In the genomic region with DNA sequence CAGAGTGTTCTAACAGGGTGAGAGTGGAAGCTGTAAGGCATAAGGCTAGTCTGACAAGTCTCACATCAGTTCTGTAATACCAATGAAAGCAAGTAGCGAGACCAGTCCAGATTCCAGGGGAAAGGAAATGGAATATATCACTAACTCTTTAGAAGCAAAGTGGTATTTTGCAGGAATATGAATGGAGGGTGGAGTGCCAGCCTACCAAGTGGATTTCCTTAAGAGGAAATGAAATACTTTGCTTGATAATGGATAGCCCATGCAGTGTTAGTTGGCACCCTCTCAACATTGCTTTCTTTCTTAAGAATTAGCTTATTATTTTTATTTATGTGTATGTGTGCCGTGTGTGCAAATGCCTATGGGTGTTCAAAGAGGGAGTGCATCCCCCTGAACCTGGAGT, we compare ENCODE assay signal across 13 mouse cellular contexts. TPM values are rescaled to one million over a fixed set of nuclear protein-coding genes. Genes with fewer than 3 reads are reported as not detected.
DNase-seq lines count a peak whose midpoint lies in the region; ATAC-seq and TF ChIP-seq lines count a peak whose summit lies in the region.
"Had no signal": no experiment of that assay in that cellular context is flagged by ENCODE, and none has a peak within 500 bp of the region (broad histone marks: within the 10 kb centered on the region; RNA-seq: fewer than 3 reads in every experiment).

No protein-coding gene starts in this region.

- H3K4me1 ChIP-seq in kidney, embryonic 16.5 days (ENCODE audit: insufficient read depth, low read length), result peaks cover 16% of the 10 kb centered on the region
- H3K4me1 ChIP-seq in embryonic facial prominence, embryonic 14.5 days (ENCODE audit: control insufficient read depth, insufficient read depth, low read length), result peaks cover 11% of the 10 kb centered on the region; the same call in 1 of the 2 replicates
- H3K4me1 ChIP-seq in hindbrain, embryonic 16.5 days (ENCODE audit: control insufficient read depth, insufficient read depth, low read depth, low read length), result peaks cover 15% of the 10 kb centered on the region

- 0 out of 2 replicates have a peak overlapping the region, but pooled peaks have one; percentile 8 for H3K4me3 ChIP-seq in kidney, embryonic 16.5 days (ENCODE audit: low read length)
- no peak overlapping the region for H3K4me3 ChIP-seq in embryonic facial prominence, embryonic 14.5 days (ENCODE audit: low read depth, low read length)
- H3K4me3 ChIP-seq in hindbrain, embryonic 16.5 days (ENCODE audit: low read length), result no peak overlapping the region
- H3K4me3 ChIP-seq in myocyte, result peak overlapping the region; percentile 65

- peak overlapping the region; percentile 15; the same call in 1 of the 2 replicates for H3K4me2 ChIP-seq in kidney, embryonic 16.5 days (replicated peaks; ENCODE audit: low read depth, low read length)
- H3K4me2 ChIP-seq in embryonic facial prominence, embryonic 14.5 days (ENCODE audit: low read depth, low read length), result peak overlapping the region; percentile 76; the same call in 1 of the 2 replicates
- H3K4me2 ChIP-seq in hindbrain, embryonic 16.5 days (ENCODE audit: low read length), result peak overlapping the region; percentile 7; the same call in 1 of the 2 replicates
- peak overlapping the region; percentile 87 for H3K4me2 ChIP-seq in myocyte (ENCODE audit: low read depth)

- H3ac ChIP-seq in myocyte (ENCODE audit: control insufficient read depth, insufficient read length), result no peak overlapping the region

- no peak for TF ChIP-seq POLR2A in myocyte (IDR thresholded peaks at IDR 0.05; ENCODE audit: insufficient read length, low read depth)

- 0 out of 2 replicates have a peak overlapping the region, but pooled peaks have one; percentile 26 for H3K9ac ChIP-seq in kidney, embryonic 16.5 days (replicated peaks; ENCODE audit: low read length)
- H3K9ac ChIP-seq in embryonic facial prominence, embryonic 14.5 days (ENCODE audit: low read depth, low read length), result no peak overlapping the region
- no peak overlapping the region for H3K9ac ChIP-seq in hindbrain, embryonic 16.5 days (ENCODE audit: low read depth, low read length)

- no peaks in the 10 kb centered on the region for H3K27me3 ChIP-seq in kidney, embryonic 16.5 days (ENCODE audit: insufficient read depth, low read length)
- no peaks in the 10 kb centered on the region for H3K27me3 ChIP-seq in embryonic facial prominence, embryonic 14.5 days (replicated peaks; ENCODE audit: control insufficient read depth, insufficient read depth, low read length)
- no peaks in the 10 kb centered on the region for H3K27me3 ChIP-seq in hindbrain, embryonic 16.5 days (replicated peaks; ENCODE audit: control insufficient read depth, insufficient read depth, low read length)
- H3K27me3 ChIP-seq in myocyte (ENCODE audit: control insufficient read depth, insufficient read depth, insufficient read length), result no peaks in the 10 kb centered on the region

- no peak for ATAC-seq in kidney, embryonic 16.5 days (ENCODE audit: low FRiP score, low TSS enrichment)
- no peak for ATAC-seq in embryonic facial prominence, embryonic 14.5 days (ENCODE audit: low read depth)
- no peak for ATAC-seq in hindbrain, embryonic 16.5 days

- H3K36me3 ChIP-seq in kidney, embryonic 16.5 days (ENCODE audit: insufficient read depth, low read length), result peaks cover 9% of the 10 kb centered on the region; the same call in 1 of the 2 replicates
- peaks cover 7% of the 10 kb centered on the region; the same call in 1 of the 2 replicates for H3K36me3 ChIP-seq in embryonic facial prominence, embryonic 14.5 days (ENCODE audit: control insufficient read depth, insufficient read depth, low read length)
- no peaks in the 10 kb centered on the region for H3K36me3 ChIP-seq in hindbrain, embryonic 16.5 days (ENCODE audit: control insufficient read depth, insufficient read depth, low read length)
- H3K36me3 ChIP-seq in myocyte (ENCODE audit: control insufficient read depth, insufficient read depth), result no peaks in the 10 kb centered on the region

- H3K27ac ChIP-seq in kidney, embryonic 16.5 days (ENCODE audit: low read length), result no peak overlapping the region
- no peak overlapping the region for H3K27ac ChIP-seq in embryonic facial prominence, embryonic 14.5 days (replicated peaks; ENCODE audit: low read depth, low read length)
- H3K27ac ChIP-seq in hindbrain, embryonic 16.5 days (ENCODE audit: low read depth, low read length), result no peak overlapping the region
- H3K27ac ChIP-seq: left cerebral cortex, adult 2 months had no signal

- DNase-seq in kidney, postnatal 10 days, result no peak
- DNase-seq in embryonic facial prominence, embryonic 14.5 days (ENCODE audit: low spot score), result no peak
- no peak for DNase-seq in B cell, adult 2 months
- DNase-seq in testis, postnatal 14 days (ENCODE audit: low spot score), result no peak
- DNase-seq: adrenal gland, postnatal 10 days; heart, postnatal 14 days; spleen, adult 18-20 months; thymus, postnatal 14 days had no signal

- H3K79me2 ChIP-seq in myocyte (ENCODE audit: control insufficient read depth, insufficient read depth), result peaks cover 62% of the 10 kb centered on the region

- no peaks in the 10 kb centered on the region for H3K9me3 ChIP-seq in kidney, embryonic 16.5 days (ENCODE audit: low read length)
- H3K9me3 ChIP-seq in embryonic facial prominence, embryonic 14.5 days (ENCODE audit: control insufficient read depth, low read length), result no peaks in the 10 kb centered on the region
- H3K9me3 ChIP-seq in hindbrain, embryonic 16.5 days (ENCODE audit: control insufficient read depth, low read length), result no peaks in the 10 kb centered on the region
- H3K9me3 ChIP-seq: G1E had no signal

- 86% methylated on average over 2 of the region's 2 CpGs for WGBS in kidney, embryonic 16.5 days
- 90% methylated on average over 2 of the region's 2 CpGs for WGBS in embryonic facial prominence, embryonic 14.5 days
- WGBS in hindbrain, embryonic 16.5 days, result 93% methylated on average over 2 of the region's 2 CpGs

TF ChIP-seq in myocyte, 11 proteins besides CTCF, POLR2A, EP300 and RAD21:
- TF ChIP-seq POLR2AphosphoS2 (IDR thresholded peaks at IDR 0.05; ENCODE audit: insufficient read length, low read depth) (no peak), TCF12 (IDR thresholded peaks at IDR 0.05; ENCODE audit: insufficient read depth, poor library complexity, severe bottlenecking) (no peak), REST (IDR thresholded peaks at IDR 0.05; ENCODE audit: insufficient read depth, insufficient read length) (no peak), MAX (IDR thresholded peaks at IDR 0.05; ENCODE audit: low read depth) (no peak), MYOD1 (IDR thresholded peaks at IDR 0.05; ENCODE audit: control insufficient read depth in 1 of 3, insufficient read length in 2 of 3, low read depth in 2 of 3) (no peak), TCF3 (IDR thresholded peaks at IDR 0.05; ENCODE audit: insufficient read length, low read depth) (no peak)

RNA-seq across cellular contexts. Expression of a gene that starts 2.1 kb away (rescaled TPM):
- 191 and 193 TPM in 2 replicates for polyA plus RNA-seq in kidney, embryonic 16.5 days (2015; fragmentation: Nextera tagmentation; extraction: Ambion mirVana)
- polyA plus RNA-seq in embryonic facial prominence, embryonic 14.5 days (2014; fragmentation: Nextera tagmentation; extraction: Ambion mirVana), result 178 and 188 TPM in 2 replicates
- polyA plus RNA-seq in hindbrain, embryonic 16.5 days (2015; fragmentation: Nextera tagmentation; extraction: Ambion mirVana), result 170 and 173 TPM in 2 replicates
- polyA plus RNA-seq in myocyte (2012; fragmentation: generic; extraction: Trizol), result 104 TPM

RNA-seq across cellular contexts. Expression of a gene that starts 19.8 kb away (rescaled TPM):
- 11.2 and 12.1 TPM in 2 replicates for polyA plus RNA-seq in kidney, embryonic 16.5 days (2015; fragmentation: Nextera tagmentation; extraction: Ambion mirVana)
- 12.3 and 12.5 TPM in 2 replicates for polyA plus RNA-seq in embryonic facial prominence, embryonic 14.5 days (2014; fragmentation: Nextera tagmentation; extraction: Ambion mirVana)
- polyA plus RNA-seq in hindbrain, embryonic 16.5 days (2015; fragmentation: Nextera tagmentation; extraction: Ambion mirVana), result 7.7 and 8.8 TPM in 2 replicates
- 2.9 TPM for polyA plus RNA-seq in myocyte (2012; fragmentation: generic; extraction: Trizol)

RNA-seq across cellular contexts. Expression of a gene that starts 51.8 kb away (rescaled TPM):
- 87.7 and 91.5 TPM in 2 replicates for polyA plus RNA-seq in kidney, embryonic 16.5 days (2015; fragmentation: Nextera tagmentation; extraction: Ambion mirVana)
- 8.6 TPM in 2 replicates for polyA plus RNA-seq in embryonic facial prominence, embryonic 14.5 days (2014; fragmentation: Nextera tagmentation; extraction: Ambion mirVana)
- polyA plus RNA-seq in hindbrain, embryonic 16.5 days (2015; fragmentation: Nextera tagmentation; extraction: Ambion mirVana), result 0.65 and 0.66 TPM in 2 replicates
- 4.8 TPM for polyA plus RNA-seq in myocyte (2012; fragmentation: generic; extraction: Trizol)

Comparison
In these comparisons a context has a peak if more than half of its experiments do, and no peak if none do; other contexts are left out.
1. H3K4me2 ChIP-seq: peak in every context shown above with its lines; median percentile 87 in myocyte; 76 in embryonic facial prominence, embryonic 14.5 days; 15 in kidney, embryonic 16.5 days; 7 in hindbrain, embryonic 16.5 days.
2. H3K4me3 ChIP-seq: peak in kidney, embryonic 16.5 days (single experiment) and myocyte (single experiment); none in embryonic facial prominence, embryonic 14.5 days (single experiment) and hindbrain, embryonic 16.5 days (single experiment).